Mouse (Mus musculus) stomach, embryonic 16.5 days (tissue): Measurements from ENCODE around the gene Lrp2. TPM values are rescaled to one million over a fixed set of nuclear protein-coding genes. Genes with fewer than 3 reads are reported as not detected.
A peak's percentile ranks its signal among the peaks of the same experiment; 100 is the strongest.

Experiments used
- ATAC-seq: fragments of 200-750 bp; cut with Nextera tagmentation; 2 replicates; pipeline ENCODE4 v1.8.0; 2017; ENCODE audit warnings: moderate number of reproducible peaks, moderate TSS enrichment; ENCODE audit not compliant: insufficient read depth, low FRiP score
- H3K27ac ChIP-seq: fragments of 300-500 bp; sonication (generic); 2 replicates; pipeline ENCODE4 v1.5.1; 2014; ENCODE audit warnings: low read length
- H3K27me3 ChIP-seq: fragments of 300-500 bp; sonication (generic); 2 replicates; pipeline ENCODE4 v1.6.1; 2014; ENCODE audit warnings: low read length, control low read depth, mixed read lengths; ENCODE audit not compliant: control insufficient read depth, insufficient read depth
- H3K36me3 ChIP-seq: fragments of 300-500 bp; sonication (generic); 2 replicates; pipeline ENCODE4 v1.6.1; 2014; ENCODE audit warnings: low read length; ENCODE audit not compliant: control insufficient read depth, insufficient read depth
- H3K4me1 ChIP-seq: fragments of 300-500 bp; sonication (generic); 2 replicates; pipeline ENCODE4 v1.6.1; 2014; ENCODE audit warnings: low read length, control low read depth, mixed read lengths; ENCODE audit not compliant: control insufficient read depth, insufficient read depth
- H3K4me2 ChIP-seq: fragments of 300-500 bp; sonication (generic); 2 replicates; pipeline ENCODE4 v1.6.1; 2014; ENCODE audit warnings: low read depth, low read length, mixed read lengths
- H3K4me3 ChIP-seq: fragments of 300-500 bp; sonication (generic); replicated peaks from 2 replicates; pipeline ENCODE4 v1.5.1; 2014; ENCODE audit warnings: mild to moderate bottlenecking, low read length
- H3K9ac ChIP-seq: fragments of 300-500 bp; sonication (generic); 2 replicates; pipeline ENCODE4 v1.6.1; 2014; ENCODE audit warnings: low read length
- H3K9me3 ChIP-seq: fragments of 300-500 bp; sonication (generic); replicated peaks from 2 replicates; pipeline ENCODE4 v1.6.1; 2016; ENCODE audit warnings: low read length, control low read depth; ENCODE audit not compliant: control insufficient read depth
- WGBS: fragments of 180-500 bp; shearing (Covaris S2); extraction: QIAGEN DNeasy Blood & Tissue Kit; methylation state at CpG from one replicate; pipeline ENCODE4 v1.1.7; 2014; 5-methylcytosine and 5-hydroxymethylcytosine counted together
- polyA plus RNA-seq: library from polyadenylated mRNA; unstranded; fragments of >200 nt; fragmentation: Nextera tagmentation; extraction: Ambion mirVana; gene quantifications from 2 replicates; pipeline ENCODE4 v1.2.1, GENCODE M21; 2015

Gene Lrp2
- polyA plus RNA-seq, 1 experiment from 2014 or later = 0.63 TPM

- H3K4me2 ChIP-seq = no peak overlapping the region
- no peaks in the 10 kb centered on the region for H3K9me3 ChIP-seq
- 49% methylated on average over 3 of the region's 3 CpGs for WGBS
- no peaks in the 10 kb centered on the region for H3K4me1 ChIP-seq
- no peak overlapping the region for H3K4me3 ChIP-seq
- no peaks in the 10 kb centered on the region for H3K27me3 ChIP-seq
- no peaks in the 10 kb centered on the region for H3K36me3 ChIP-seq
- no peak overlapping the region for H3K9ac ChIP-seq
- ATAC-seq = peak; percentile 58; the same call in 1 of the 2 replicates
- no peak overlapping the region for H3K27ac ChIP-seq
These were observed 199.6 kb downstream of the Lrp2 start for GRCm38 (mm10) chr2:69386118-69386871.

DNA sequence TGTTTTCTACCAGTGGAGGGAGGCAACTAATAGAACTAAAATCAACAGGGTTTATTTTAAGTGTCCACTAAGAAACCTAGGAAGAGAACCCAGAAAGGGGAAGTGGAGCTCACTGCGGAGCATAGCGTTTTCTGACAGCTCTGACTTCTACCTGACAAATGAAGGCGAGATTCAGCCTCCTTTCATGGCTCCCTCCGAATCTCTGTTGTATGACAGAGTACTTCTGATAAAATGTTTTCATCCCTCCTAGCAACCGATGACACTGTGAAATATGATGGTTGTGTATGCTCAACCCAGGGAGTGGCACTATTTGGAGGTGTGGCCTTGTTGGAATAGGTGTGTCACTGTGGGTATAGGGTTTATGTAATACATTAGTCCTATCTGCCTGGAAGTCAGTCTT is 203.0 kb downstream of the Lrp2 start:
- WGBS = 60% methylated on average over 5 of the region's 5 CpGs
- H3K4me3 ChIP-seq = no peak overlapping the region
- no peaks in the 10 kb centered on the region for H3K27me3 ChIP-seq
- no peak overlapping the region for H3K27ac ChIP-seq
- H3K4me1 ChIP-seq = peaks cover 2% of the 10 kb centered on the region; the same call in 1 of the 2 replicates
- no peaks in the 10 kb centered on the region for H3K36me3 ChIP-seq
- no peak overlapping the region for H3K9ac ChIP-seq
- H3K9me3 ChIP-seq = no peaks in the 10 kb centered on the region
- H3K4me2 ChIP-seq = no peak overlapping the region
- ATAC-seq = no peak

GRCm38 (mm10) chr2:69381740-69382139 is 204.1 kb downstream of the Lrp2 start:
- H3K4me3 ChIP-seq = no peak overlapping the region
- H3K27ac ChIP-seq = no peak overlapping the region
- no peaks in the 10 kb centered on the region for H3K9me3 ChIP-seq
- no peak overlapping the region for H3K9ac ChIP-seq
- no peak for ATAC-seq
- no peaks in the 10 kb centered on the region for H3K36me3 ChIP-seq
- 44% methylated on average over 8 of the region's 8 CpGs for WGBS
- H3K4me2 ChIP-seq = no peak overlapping the region
- H3K4me1 ChIP-seq = peaks cover 2% of the 10 kb centered on the region; the same call in 1 of the 2 replicates
- no peaks in the 10 kb centered on the region for H3K27me3 ChIP-seq

DNA sequence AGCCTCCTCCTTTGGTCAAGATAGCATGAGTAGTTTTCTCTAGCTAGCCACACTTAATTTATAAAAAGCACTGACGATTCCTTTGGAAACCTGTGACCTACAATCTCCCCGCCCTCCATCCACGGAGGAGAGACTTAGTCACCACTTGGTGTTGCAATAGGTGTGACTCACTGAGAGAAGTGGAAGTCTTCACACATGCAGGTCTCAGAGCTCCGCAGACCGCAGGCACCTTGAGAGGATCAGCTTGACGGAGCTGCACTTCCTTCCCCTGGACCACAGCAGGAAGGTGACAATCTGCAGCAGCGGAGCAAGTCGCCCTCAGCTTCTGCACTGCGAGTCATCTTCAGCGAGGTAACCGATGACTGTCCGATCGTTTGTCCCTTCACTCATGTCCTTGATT is 205.6 kb downstream of the Lrp2 start, which contains the start of gene Dhrs9:
Dhrs9 (plus strand) TSS at position 165 of the 400 bp plus-strand sequence.
- peak within 1 kb of the TSS; percentile 8; the same call in 1 of the 2 replicates for H3K4me3 ChIP-seq
- H3K36me3 ChIP-seq = no peaks in the 10 kb centered on the region
- H3K9me3 ChIP-seq = no peaks in the 10 kb centered on the region
- WGBS = 34% methylated on average over 13 of the region's 13 CpGs
- peaks cover 2% of the 10 kb centered on the region; the same call in 1 of the 2 replicates for H3K4me1 ChIP-seq
- H3K4me2 ChIP-seq = 0 out of 2 replicates have a peak within 1 kb of the TSS, but pooled peaks have one; percentile 27
- peak within 1 kb of the TSS; percentile 92 for H3K27ac ChIP-seq
- H3K9ac ChIP-seq = peak within 1 kb of the TSS; percentile 27; the same call in 1 of the 2 replicates
- ATAC-seq = peak; percentile 90; the same call in 1 of the 2 replicates
- no peaks in the 10 kb centered on the region for H3K27me3 ChIP-seq

GRCm38 (mm10) chr2:69379801-69380200 is 206.1 kb downstream of the Lrp2 start:
- Histone ChIP-seq H3K4me1 (peaks cover 2% of the 10 kb centered on the region; the same call in 1 of the 2 replicates), H3K9me3 (no peaks in the 10 kb centered on the region), H3K4me2 (no peak overlapping the region), H3K27me3 (no peaks in the 10 kb centered on the region), H3K36me3 (no peaks in the 10 kb centered on the region), H3K27ac (peak overlapping the region; percentile 92), H3K9ac (no peak overlapping the region), H3K4me3 (no peak overlapping the region)
- no peak for ATAC-seq
- 41% methylated on average over 1 of the region's 1 CpGs for WGBS

GRCm38 (mm10) chr2:69376780-69377179 is 209.1 kb downstream of the Lrp2 start:
- WGBS = 72% methylated on average over 2 of the region's 2 CpGs
- H3K4me2 ChIP-seq = no peak overlapping the region
- H3K4me1 ChIP-seq = peaks cover 2% of the 10 kb centered on the region; the same call in 1 of the 2 replicates
- H3K9ac ChIP-seq = no peak overlapping the region
- H3K9me3 ChIP-seq = no peaks in the 10 kb centered on the region
- ATAC-seq = no peak
- no peaks in the 10 kb centered on the region for H3K27me3 ChIP-seq
- H3K4me3 ChIP-seq = no peak overlapping the region
- no peaks in the 10 kb centered on the region for H3K36me3 ChIP-seq
- no peak overlapping the region for H3K27ac ChIP-seq

Other genes starting within 250 kb of the Lrp2 start
- gene Abcb11, start 243.4 kb downstream of the Lrp2 start, polyA plus RNA-seq = 1.1 and 1.4 TPM in 2 replicates
- 2.0 and 2.7 TPM in 2 replicates for gene Dhrs9, start 205.6 kb downstream of the Lrp2 start, polyA plus RNA-seq
- gene Bbs5, start 61.1 kb upstream of the Lrp2 start, polyA plus RNA-seq = 12.2 and 14.9 TPM in 2 replicates
- 0.40 and 7.0 TPM in 2 replicates for gene Klhl41, start 84.1 kb upstream of the Lrp2 start, polyA plus RNA-seq
- 11.0 and 11.1 TPM in 2 replicates for gene Fastkd1, start 127.5 kb upstream of the Lrp2 start, polyA plus RNA-seq
- 117 and 133 TPM in 2 replicates for gene Ppig, start 136.5 kb upstream of the Lrp2 start, polyA plus RNA-seq
- 1.00 and 1.6 TPM in 2 replicates for gene Ccdc173, start 203.5 kb upstream of the Lrp2 start, polyA plus RNA-seq
- 21.8 and 24.1 TPM in 2 replicates for gene Phospho2, start 203.6 kb upstream of the Lrp2 start, polyA plus RNA-seq
- gene Klhl23, start 235.9 kb upstream of the Lrp2 start, polyA plus RNA-seq = 43.9 and 47.3 TPM in 2 replicates